Mouse (Mus musculus) kidney, postnatal 36 days (tissue): ENCODE results near the gene Nrxn3.

Experiments used
- DNase-seq, 2 experiments: peaks; one replicate each; pipeline ENCODE4 v3.0.0; 2021 to 2022; ENCODE audit warnings: mixed read lengths in 2 of 2

The Nrxn3 gene

DNA sequence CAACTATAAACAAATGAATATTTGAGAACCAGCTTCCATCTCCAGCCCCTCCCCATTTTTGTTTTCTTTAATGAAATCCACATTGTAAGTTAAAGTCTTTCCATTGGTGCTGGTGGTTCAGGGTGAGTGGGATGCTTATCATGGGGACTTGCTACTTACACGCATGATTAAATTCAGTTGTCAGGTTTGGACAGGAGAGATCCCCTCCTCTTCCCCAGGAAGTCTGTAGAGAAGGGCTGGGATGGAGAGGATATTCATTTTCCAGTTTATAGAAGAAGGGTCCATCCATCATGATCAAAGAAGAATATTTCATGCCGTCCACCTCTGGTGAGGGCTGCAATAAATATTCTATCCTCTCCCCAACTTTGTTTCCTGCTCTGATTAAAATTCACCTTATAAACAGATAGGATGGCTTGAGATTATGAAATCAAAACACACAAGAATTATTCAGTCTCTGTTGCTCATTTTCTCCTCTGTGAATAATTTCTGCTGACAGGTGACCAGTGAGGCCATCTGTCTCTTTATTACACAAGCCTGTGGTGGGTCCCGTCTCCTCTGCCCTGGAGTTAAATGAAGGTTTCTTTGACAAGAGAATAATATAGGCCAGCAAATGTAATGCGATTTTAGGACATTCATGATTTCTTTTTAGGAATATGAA, 830.7 kb downstream of the Nrxn3 start:
- no peak for DNase-seq

GRCm38 (mm10) chr12:89554171-89554570, 831.5 kb downstream of the Nrxn3 start:
- no peak for DNase-seq

DNA sequence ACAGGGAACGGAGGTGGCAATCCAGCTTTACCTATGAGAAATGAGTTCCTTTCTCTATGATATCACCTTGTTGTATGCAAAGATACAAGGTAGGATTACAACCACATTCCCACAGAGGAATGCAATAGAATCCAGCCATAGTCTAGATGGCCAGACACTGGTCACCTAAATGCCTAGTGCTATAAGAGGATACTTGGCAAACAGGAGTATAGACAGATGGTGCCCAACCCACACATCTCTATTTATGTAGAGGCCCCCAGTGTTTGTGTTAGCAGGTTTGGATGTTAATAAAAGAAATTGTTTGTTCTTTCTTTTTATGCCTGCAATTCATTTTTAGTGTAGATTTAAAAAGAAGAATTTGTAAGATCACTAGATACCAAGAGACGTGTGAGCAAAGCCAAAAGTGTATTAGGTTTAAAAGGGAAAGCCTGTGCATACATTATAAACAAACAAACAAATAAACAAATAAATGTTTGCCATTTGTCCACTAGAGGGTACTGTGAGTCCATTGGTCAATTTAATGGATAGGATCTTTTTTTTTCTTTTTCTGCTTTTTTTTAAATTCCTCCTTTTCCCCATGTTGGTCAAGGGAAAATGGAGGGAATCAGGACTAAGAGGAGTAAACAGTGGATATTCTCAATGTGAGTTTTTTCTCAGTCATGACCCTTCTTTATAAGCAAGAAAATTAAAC, 832.2 kb downstream of the Nrxn3 start:
- no peak for DNase-seq

GRCm38 (mm10) chr12:89558921-89559320, 836.2 kb downstream of the Nrxn3 start:
- no peak for DNase-seq

DNA sequence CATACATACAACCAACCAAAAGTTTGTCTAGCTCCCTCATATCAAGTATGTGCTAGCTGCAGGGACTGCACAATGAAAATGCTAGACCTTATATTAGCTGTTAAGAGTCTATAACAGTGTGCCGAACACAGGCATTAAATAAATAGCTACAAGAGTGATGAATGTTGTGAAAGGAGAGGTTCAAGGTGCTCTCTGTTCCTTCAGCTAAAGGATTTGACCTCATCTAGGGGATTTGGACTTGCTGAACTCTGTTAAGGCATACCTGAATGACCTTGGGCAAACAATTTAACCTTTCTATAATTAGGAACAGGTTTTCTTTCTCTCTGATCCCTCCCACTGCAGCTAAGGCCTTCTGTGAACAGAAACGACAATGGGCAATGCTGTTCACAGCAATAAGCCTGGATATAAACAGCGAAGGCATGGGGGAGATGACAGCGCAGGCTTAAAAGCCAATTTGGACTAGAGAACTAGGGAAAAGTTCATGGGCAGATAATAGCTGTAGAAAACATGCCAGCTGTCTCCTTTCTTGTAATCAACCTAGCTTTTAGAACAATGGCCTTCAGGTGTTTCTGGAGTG, 839.4 kb downstream of the Nrxn3 start:
- DNase-seq, result no peak

DNA sequence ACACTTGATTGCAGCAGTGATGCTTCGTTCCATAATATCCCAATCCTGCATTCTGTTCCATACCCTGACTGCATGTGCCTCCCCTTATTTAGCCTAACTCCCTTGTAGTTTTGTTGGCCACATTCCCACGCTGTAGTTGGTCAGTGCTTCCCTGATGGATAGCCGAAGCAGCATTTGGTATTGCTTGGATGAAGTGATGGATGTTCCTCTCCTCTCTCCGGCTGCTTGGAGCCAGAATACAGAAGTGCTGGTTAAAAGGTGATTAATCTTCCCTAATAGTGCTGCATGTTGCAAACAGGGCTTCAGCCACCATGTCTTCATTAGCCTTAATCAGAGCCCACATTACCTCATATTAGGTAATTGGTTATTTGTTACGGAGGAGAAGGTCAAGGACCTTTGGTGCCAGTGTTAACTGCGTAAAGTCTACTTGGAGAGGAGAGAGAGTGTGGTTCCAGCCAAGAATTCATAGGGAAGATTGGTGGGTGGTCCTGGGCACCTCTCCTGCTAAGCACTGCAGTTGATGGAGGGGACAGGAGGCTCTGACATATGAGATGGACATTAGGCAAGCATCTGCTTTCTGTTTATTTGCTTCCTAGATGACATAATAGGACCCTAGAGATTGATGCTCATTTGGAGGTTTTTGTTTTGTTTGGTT, 846.2 kb downstream of the Nrxn3 start:
- no peak for DNase-seq

GRCm38 (mm10) chr12:89592459-89592858, 869.8 kb downstream of the Nrxn3 start:
- no peak for DNase-seq

DNA sequence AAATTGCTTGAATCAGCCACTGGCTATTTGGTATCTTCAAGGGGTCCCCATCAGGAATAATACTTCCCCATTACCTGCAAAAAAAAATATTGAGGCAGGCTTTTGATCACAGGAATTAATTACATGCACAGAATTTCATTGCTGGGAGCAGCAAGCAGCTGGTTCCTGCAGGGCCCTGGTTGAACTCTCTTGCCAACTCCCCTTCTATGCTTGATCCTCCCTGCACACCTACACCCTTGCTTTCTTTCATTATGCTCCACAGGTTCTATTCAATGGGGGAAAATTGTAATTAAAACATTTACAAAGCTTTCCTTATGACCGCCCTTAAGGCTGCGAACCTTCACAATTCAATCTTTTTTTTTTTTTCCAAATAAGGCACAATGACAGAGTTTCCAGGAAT, 891.0 kb downstream of the Nrxn3 start:
- DNase-seq, result no peak

GRCm38 (mm10) chr12:89625746-89626145, 903.1 kb downstream of the Nrxn3 start:
- no peak for DNase-seq

DNA sequence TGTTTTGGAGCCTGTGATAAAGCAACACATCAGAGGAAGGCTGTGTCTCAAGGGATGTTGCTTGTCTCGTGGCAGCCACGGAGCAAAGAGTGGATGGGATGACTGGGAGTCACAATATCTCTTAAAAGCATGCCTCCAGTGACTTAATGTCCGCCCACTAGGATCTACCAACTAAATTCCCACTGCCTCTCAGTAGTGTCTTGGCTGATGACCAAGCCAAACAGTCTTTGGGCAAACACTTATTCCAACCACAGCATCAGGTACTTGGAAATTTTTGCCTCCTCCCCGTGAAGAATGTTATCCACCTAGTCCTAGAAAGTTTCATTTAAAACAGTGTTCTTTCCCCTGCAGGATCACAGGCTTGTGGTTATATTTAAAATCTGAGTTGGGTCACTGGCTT, 917.4 kb downstream of the Nrxn3 start:
- DNase-seq, result no peak

DNA sequence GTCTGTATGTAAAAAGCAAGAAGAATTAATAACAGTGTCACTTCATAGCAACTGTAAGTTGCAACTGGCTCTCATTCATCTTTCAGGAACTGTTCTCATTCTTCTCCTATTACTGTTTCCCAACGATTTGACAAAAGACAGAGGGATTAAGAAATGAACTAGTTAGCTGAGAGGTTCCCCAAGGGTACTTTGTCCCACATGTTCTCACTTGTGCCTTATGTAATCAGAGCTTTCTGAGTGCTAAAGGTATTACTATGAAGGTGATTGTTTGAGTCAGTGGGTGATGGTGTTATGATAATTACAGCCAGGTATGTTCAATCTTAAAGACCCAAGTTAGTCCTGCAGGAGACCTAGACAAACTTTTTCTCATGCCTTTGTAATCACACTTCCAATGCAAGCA, 918.8 kb downstream of the Nrxn3 start:
- DNase-seq, result no peak

- DNase-seq, result no peak
These were observed 930.5 kb downstream of the Nrxn3 start for GRCm38 (mm10) chr12:89653211-89653610.

GRCm38 (mm10) chr12:89661219-89661618, 938.5 kb downstream of the Nrxn3 start:
- DNase-seq, result no peak

DNA sequence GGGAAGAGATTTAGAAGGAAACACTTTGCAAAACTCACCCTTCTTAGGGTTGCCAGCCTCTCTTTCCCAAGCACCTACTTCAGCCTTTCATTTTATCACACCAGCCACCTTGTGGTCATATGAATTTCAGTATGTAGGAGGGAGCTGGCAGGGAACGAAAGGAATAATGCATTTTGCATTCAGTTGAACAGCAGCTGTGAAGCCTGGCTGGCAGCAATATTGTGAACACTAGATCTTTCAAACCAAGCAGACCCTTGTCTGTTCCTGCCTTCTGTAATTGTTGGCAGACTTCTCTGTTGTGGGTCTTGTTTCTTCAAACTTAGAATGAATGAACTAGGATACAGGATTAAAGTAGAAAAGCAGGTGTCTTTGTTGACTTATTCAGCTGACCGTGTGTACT, 946.2 kb downstream of the Nrxn3 start:
- no peak for DNase-seq

- DNase-seq, result no peak
These were observed 950.1 kb downstream of the Nrxn3 start for GRCm38 (mm10) chr12:89672819-89673218.

DNA sequence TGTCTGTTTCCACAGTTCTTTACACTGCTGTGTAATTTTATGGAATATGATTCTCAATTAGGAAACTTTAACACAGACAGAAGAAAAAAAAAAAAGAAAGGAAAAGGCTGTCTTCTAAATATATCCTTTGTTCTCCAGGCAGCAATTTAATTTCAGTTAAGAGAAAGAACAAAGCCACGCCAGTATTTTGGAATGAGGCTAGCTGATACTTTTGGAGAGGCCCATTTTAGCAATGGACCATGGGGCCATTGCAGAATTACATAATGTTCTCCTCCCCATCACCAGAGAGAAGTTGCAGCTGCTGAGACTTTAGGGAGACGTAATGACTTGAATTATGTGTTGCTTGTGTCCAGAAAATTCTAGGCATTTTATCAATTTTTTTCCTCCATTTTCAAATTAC, 963.0 kb downstream of the Nrxn3 start:
- no peak for DNase-seq

GRCm38 (mm10) chr12:89689086-89689485, 966.4 kb downstream of the Nrxn3 start:
- no peak for DNase-seq

DNA sequence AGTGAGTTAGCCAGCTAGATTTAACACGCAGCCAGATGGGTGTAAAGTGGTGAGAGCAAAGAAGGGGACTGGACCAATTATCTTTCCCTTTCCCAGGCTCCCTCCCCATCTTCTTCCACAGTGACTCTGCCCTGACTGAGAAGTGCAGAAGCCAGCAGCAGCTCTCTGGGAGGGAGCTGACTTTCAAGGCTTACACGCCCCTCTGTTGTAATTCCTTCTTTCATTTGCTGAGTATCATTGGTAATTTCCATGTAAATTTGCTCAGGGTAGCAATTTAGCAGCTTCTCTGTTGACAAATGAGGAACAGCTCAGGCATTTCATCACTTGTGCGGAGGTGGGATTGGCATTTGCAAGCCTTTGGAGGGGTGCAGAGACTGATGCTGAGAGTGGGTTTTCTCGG, 976.8 kb downstream of the Nrxn3 start:
- DNase-seq, result no peak

DNA sequence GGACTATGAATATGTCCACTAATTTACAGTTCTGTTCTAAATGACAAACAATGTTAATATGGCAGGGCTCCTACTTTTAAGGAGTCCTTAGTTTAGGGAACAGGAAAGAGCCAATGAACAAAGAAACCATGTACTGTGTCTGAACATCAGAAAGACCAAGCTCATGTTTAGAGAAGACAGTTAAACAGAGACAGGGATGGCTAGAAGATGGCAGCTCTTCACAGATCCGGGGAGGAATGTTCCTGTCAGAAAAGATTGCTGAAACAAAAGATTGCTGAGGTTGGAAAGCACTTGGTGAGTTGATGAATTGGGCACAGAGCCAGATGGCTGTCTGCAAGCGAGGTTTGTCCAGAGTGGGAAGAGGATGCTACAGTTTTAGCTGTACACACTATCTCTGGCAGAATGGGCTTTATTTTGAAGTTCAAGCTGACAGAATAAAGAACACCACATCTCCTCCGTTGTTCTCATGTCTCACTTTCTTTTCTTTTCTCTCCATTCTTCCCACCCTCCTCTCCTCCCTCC, 978.3 kb downstream of the Nrxn3 start:
- no peak for DNase-seq

DNA sequence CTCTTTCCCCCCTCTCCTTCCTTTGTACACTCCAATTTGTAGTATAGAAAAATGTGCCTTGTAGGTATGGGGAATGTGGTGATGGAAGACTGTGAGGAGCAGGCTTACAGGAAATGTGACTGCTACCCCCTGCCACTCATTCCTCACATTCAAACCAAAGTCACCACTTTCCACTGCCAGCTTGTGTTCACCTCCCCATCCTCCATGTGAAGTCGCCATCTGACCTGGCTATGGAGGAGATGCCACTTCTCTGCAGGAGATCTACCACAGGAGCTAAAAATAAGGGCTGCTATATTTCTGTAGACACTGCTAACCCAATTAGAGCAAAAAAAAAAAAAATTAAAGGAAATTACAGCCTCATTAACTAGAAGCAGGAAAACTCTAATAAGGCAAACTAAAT, 980.3 kb downstream of the Nrxn3 start:
- DNase-seq, result no peak

GRCm38 (mm10) chr12:89707913-89708312, 985.2 kb downstream of the Nrxn3 start:
- no peak for DNase-seq

GRCm38 (mm10) chr12:89710459-89710858, 987.8 kb downstream of the Nrxn3 start:
- no peak for DNase-seq

DNA sequence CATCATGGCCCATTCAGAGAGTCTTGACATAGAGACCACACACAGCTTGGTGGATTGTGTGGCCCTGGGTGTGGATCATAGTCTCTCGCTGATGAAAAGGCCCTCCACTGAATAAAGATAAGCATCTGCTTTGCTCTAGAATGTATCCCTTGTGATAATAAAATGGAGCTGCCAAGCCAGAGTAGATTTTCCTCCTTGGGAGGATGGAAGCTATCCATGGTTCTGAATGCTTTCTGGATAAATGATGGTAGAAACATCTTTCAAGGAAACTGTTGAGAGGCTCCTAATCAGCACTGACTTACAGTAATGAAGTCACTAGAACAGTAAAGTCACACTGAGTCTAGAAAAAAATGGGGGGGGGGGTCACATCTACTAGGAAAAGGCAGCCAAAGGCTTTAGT, 989.1 kb downstream of the Nrxn3 start:
- no peak for DNase-seq
